Mouse (Mus musculus): ENCODE results near the gene Pum2. TPM values are rescaled to one million over a fixed set of nuclear protein-coding genes. Genes with fewer than 3 reads are reported as not detected.

The Pum2 gene
- polyA plus RNA-seq, 1 experiment from 2014 or later, result 71.9 TPM

GRCm38 (mm10) chr12:8774183-8774582 is 100.2 kb downstream of the Pum2 start:
- H3K9me3 ChIP-seq (ENCODE audit: control insufficient read depth, low read length), result no peaks in the 10 kb centered on the region
- no peak for ATAC-seq (ENCODE audit: low FRiP score, low TSS enrichment)
- no peak overlapping the region for H3K27ac ChIP-seq (ENCODE audit: low read depth, low read length)
- H3K4me1 ChIP-seq (ENCODE audit: control insufficient read depth, insufficient read depth, low read length), result peaks cover 12% of the 10 kb centered on the region; the same call in 1 of the 2 replicates
- no peaks in the 10 kb centered on the region for H3K36me3 ChIP-seq (ENCODE audit: control insufficient read depth, insufficient read depth, low read length)
- H3K27me3 ChIP-seq (ENCODE audit: control insufficient read depth, insufficient read depth, low read length), result no peaks in the 10 kb centered on the region
- no peak overlapping the region for H3K4me2 ChIP-seq (replicated peaks; ENCODE audit: low read depth, low read length)
- H3K9ac ChIP-seq (ENCODE audit: low read depth, low read length), result 0 out of 2 replicates have a peak overlapping the region, but pooled peaks have one; percentile 1
- no peak overlapping the region for H3K4me3 ChIP-seq (ENCODE audit: low read length)

- peaks cover 18% of the 10 kb centered on the region; the same call in 1 of the 2 replicates for H3K4me1 ChIP-seq (ENCODE audit: control insufficient read depth, insufficient read depth, low read length)
- H3K9me3 ChIP-seq (ENCODE audit: control insufficient read depth, low read length), result no peaks in the 10 kb centered on the region
- H3K4me2 ChIP-seq (replicated peaks; ENCODE audit: low read depth, low read length), result no peak overlapping the region
- H3K9ac ChIP-seq (ENCODE audit: low read depth, low read length), result no peak overlapping the region
- no peaks in the 10 kb centered on the region for H3K36me3 ChIP-seq (ENCODE audit: control insufficient read depth, insufficient read depth, low read length)
- H3K4me3 ChIP-seq (ENCODE audit: low read length), result no peak overlapping the region
- no peak for ATAC-seq (ENCODE audit: low FRiP score, low TSS enrichment)
- H3K27me3 ChIP-seq (ENCODE audit: control insufficient read depth, insufficient read depth, low read length), result no peaks in the 10 kb centered on the region
- 94% methylated on average over 7 of the region's 7 CpGs for WGBS
- no peak overlapping the region for H3K27ac ChIP-seq (ENCODE audit: low read depth, low read length)
These were observed 102.3 kb downstream of the Pum2 start for GRCm38 (mm10) chr12:8776206-8776605.

- WGBS, result 86% methylated on average over 3 of the region's 3 CpGs
- ATAC-seq (ENCODE audit: low FRiP score, low TSS enrichment), result no peak
- Histone ChIP-seq H3K4me2 (replicated peaks; ENCODE audit: low read depth, low read length) (no peak overlapping the region), H3K4me3 (ENCODE audit: low read length) (no peak overlapping the region), H3K4me1 (ENCODE audit: control insufficient read depth, insufficient read depth, low read length) (peaks cover 18% of the 10 kb centered on the region; the same call in 1 of the 2 replicates), H3K9me3 (ENCODE audit: control insufficient read depth, low read length) (no peaks in the 10 kb centered on the region), H3K27me3 (ENCODE audit: control insufficient read depth, insufficient read depth, low read length) (no peaks in the 10 kb centered on the region), H3K27ac (ENCODE audit: low read depth, low read length) (no peak overlapping the region), H3K9ac (ENCODE audit: low read depth, low read length) (no peak overlapping the region), H3K36me3 (ENCODE audit: control insufficient read depth, insufficient read depth, low read length) (no peaks in the 10 kb centered on the region)
These were observed 102.8 kb downstream of the Pum2 start for GRCm38 (mm10) chr12:8776741-8777140.

- 0 out of 2 replicates have a peak, but pooled peaks have one; percentile 17 for ATAC-seq (ENCODE audit: low FRiP score, low TSS enrichment)
- no peak overlapping the region for H3K27ac ChIP-seq (ENCODE audit: low read depth, low read length)
- H3K9me3 ChIP-seq (ENCODE audit: control insufficient read depth, low read length), result no peaks in the 10 kb centered on the region
- no peak overlapping the region for H3K4me3 ChIP-seq (ENCODE audit: low read length)
- no peak overlapping the region for H3K4me2 ChIP-seq (replicated peaks; ENCODE audit: low read depth, low read length)
- H3K36me3 ChIP-seq (ENCODE audit: control insufficient read depth, insufficient read depth, low read length), result no peaks in the 10 kb centered on the region
- no peaks in the 10 kb centered on the region for H3K27me3 ChIP-seq (ENCODE audit: control insufficient read depth, insufficient read depth, low read length)
- H3K9ac ChIP-seq (ENCODE audit: low read depth, low read length), result no peak overlapping the region
- 77% methylated on average over 7 of the region's 7 CpGs for WGBS
- H3K4me1 ChIP-seq (ENCODE audit: control insufficient read depth, insufficient read depth, low read length), result peaks cover 21% of the 10 kb centered on the region; the same call in 1 of the 2 replicates
These were observed 104.2 kb downstream of the Pum2 start for GRCm38 (mm10) chr12:8778106-8778505.

GRCm38 (mm10) chr12:8779851-8780250 is 105.9 kb downstream of the Pum2 start:
- Histone ChIP-seq H3K36me3 (ENCODE audit: control insufficient read depth, insufficient read depth, low read length) (no peaks in the 10 kb centered on the region), H3K27me3 (ENCODE audit: control insufficient read depth, insufficient read depth, low read length) (no peaks in the 10 kb centered on the region), H3K4me3 (ENCODE audit: low read length) (no peak overlapping the region), H3K27ac (ENCODE audit: low read depth, low read length) (no peak overlapping the region), H3K9me3 (ENCODE audit: control insufficient read depth, low read length) (no peaks in the 10 kb centered on the region), H3K4me2 (replicated peaks; ENCODE audit: low read depth, low read length) (no peak overlapping the region), H3K4me1 (ENCODE audit: control insufficient read depth, insufficient read depth, low read length) (peaks cover 11% of the 10 kb centered on the region; the same call in 1 of the 2 replicates), H3K9ac (ENCODE audit: low read depth, low read length) (no peak overlapping the region)
- WGBS, result 68% methylated on average over 4 of the region's 4 CpGs
- ATAC-seq (ENCODE audit: low FRiP score, low TSS enrichment), result no peak

- Histone ChIP-seq H3K27me3 (ENCODE audit: control insufficient read depth, insufficient read depth, low read length) (no peaks in the 10 kb centered on the region), H3K4me3 (ENCODE audit: low read length) (no peak overlapping the region), H3K9me3 (ENCODE audit: control insufficient read depth, low read length) (no peaks in the 10 kb centered on the region), H3K36me3 (ENCODE audit: control insufficient read depth, insufficient read depth, low read length) (no peaks in the 10 kb centered on the region), H3K27ac (ENCODE audit: low read depth, low read length) (no peak overlapping the region), H3K4me1 (ENCODE audit: control insufficient read depth, insufficient read depth, low read length) (peaks cover 11% of the 10 kb centered on the region; the same call in 1 of the 2 replicates), H3K4me2 (replicated peaks; ENCODE audit: low read depth, low read length) (no peak overlapping the region), H3K9ac (ENCODE audit: low read depth, low read length) (no peak overlapping the region)
- no peak for ATAC-seq (ENCODE audit: low FRiP score, low TSS enrichment)
- 64% methylated on average over 7 of the region's 7 CpGs for WGBS
These were observed 107.2 kb downstream of the Pum2 start for GRCm38 (mm10) chr12:8781121-8781520.

GRCm38 (mm10) chr12:8781681-8782378 is 107.9 kb downstream of the Pum2 start:
- no peak overlapping the region for H3K9ac ChIP-seq (ENCODE audit: low read depth, low read length)
- no peaks in the 10 kb centered on the region for H3K9me3 ChIP-seq (ENCODE audit: control insufficient read depth, low read length)
- no peak for ATAC-seq (ENCODE audit: low FRiP score, low TSS enrichment)
- peaks cover 18% of the 10 kb centered on the region for H3K4me1 ChIP-seq (ENCODE audit: control insufficient read depth, insufficient read depth, low read length)
- H3K4me3 ChIP-seq (ENCODE audit: low read length), result no peak overlapping the region
- no peak overlapping the region for H3K27ac ChIP-seq (ENCODE audit: low read depth, low read length)
- no peaks in the 10 kb centered on the region for H3K36me3 ChIP-seq (ENCODE audit: control insufficient read depth, insufficient read depth, low read length)
- H3K27me3 ChIP-seq (ENCODE audit: control insufficient read depth, insufficient read depth, low read length), result no peaks in the 10 kb centered on the region
- H3K4me2 ChIP-seq (replicated peaks; ENCODE audit: low read depth, low read length), result no peak overlapping the region
- WGBS, result 86% methylated on average over 9 of the region's 9 CpGs

GRCm38 (mm10) chr12:8782565-8782964 is 108.6 kb downstream of the Pum2 start:
- ATAC-seq (ENCODE audit: low FRiP score, low TSS enrichment), result no peak
- Histone ChIP-seq H3K36me3 (ENCODE audit: control insufficient read depth, insufficient read depth, low read length) (no peaks in the 10 kb centered on the region), H3K27me3 (ENCODE audit: control insufficient read depth, insufficient read depth, low read length) (no peaks in the 10 kb centered on the region), H3K4me3 (ENCODE audit: low read length) (no peak overlapping the region), H3K4me2 (replicated peaks; ENCODE audit: low read depth, low read length) (no peak overlapping the region), H3K4me1 (ENCODE audit: control insufficient read depth, insufficient read depth, low read length) (peaks cover 18% of the 10 kb centered on the region), H3K9ac (ENCODE audit: low read depth, low read length) (no peak overlapping the region), H3K27ac (ENCODE audit: low read depth, low read length) (no peak overlapping the region), H3K9me3 (ENCODE audit: control insufficient read depth, low read length) (no peaks in the 10 kb centered on the region)
- 65% methylated on average over 3 of the region's 3 CpGs for WGBS

GRCm38 (mm10) chr12:8784189-8784588 is 110.3 kb downstream of the Pum2 start:
- H3K27ac ChIP-seq (ENCODE audit: low read depth, low read length), result no peak overlapping the region
- no peaks in the 10 kb centered on the region; the same call in 1 of the 2 replicates for H3K36me3 ChIP-seq (ENCODE audit: control insufficient read depth, insufficient read depth, low read length)
- 78% methylated on average over 9 of the region's 9 CpGs for WGBS
- no peak for ATAC-seq (ENCODE audit: low FRiP score, low TSS enrichment)
- no peaks in the 10 kb centered on the region for H3K9me3 ChIP-seq (ENCODE audit: control insufficient read depth, low read length)
- no peak overlapping the region for H3K4me3 ChIP-seq (ENCODE audit: low read length)
- no peaks in the 10 kb centered on the region for H3K27me3 ChIP-seq (ENCODE audit: control insufficient read depth, insufficient read depth, low read length)
- no peak overlapping the region for H3K4me2 ChIP-seq (replicated peaks; ENCODE audit: low read depth, low read length)
- H3K9ac ChIP-seq (ENCODE audit: low read depth, low read length), result no peak overlapping the region
- H3K4me1 ChIP-seq (ENCODE audit: control insufficient read depth, insufficient read depth, low read length), result peaks cover 22% of the 10 kb centered on the region
